In genomic region chr1:134381795-134382625, GRCm38 (mm10) we compare ENCODE assay signal across 8 mouse cellular contexts. TPM values are rescaled to one million over a fixed set of nuclear protein-coding genes. Genes with fewer than 3 reads are reported as not detected.
DNase-seq lines count a peak whose midpoint lies in the region; ATAC-seq and TF ChIP-seq lines count a peak whose summit lies in the region.

No protein-coding gene starts in this region.

- H3K4me3 ChIP-seq in layer of hippocampus, adult 2 months, result peak overlapping the region; percentile 27
- peak overlapping the region; percentile 35 for H3K4me3 ChIP-seq in hindbrain, embryonic 15.5 days
- H3K4me3 ChIP-seq in lung, embryonic 16.5 days (ENCODE audit: low read length), result peak overlapping the region; percentile 40
- H3K4me3 ChIP-seq in stomach, embryonic 14.5 days (ENCODE audit: low read depth, low read length), result peak overlapping the region; percentile 23

- no peaks in the 10 kb centered on the region for H3K36me3 ChIP-seq in hindbrain, embryonic 15.5 days
- H3K36me3 ChIP-seq in lung, embryonic 16.5 days (ENCODE audit: control insufficient read depth, insufficient read depth, low read length), result no peaks in the 10 kb centered on the region
- H3K36me3 ChIP-seq in stomach, embryonic 14.5 days (ENCODE audit: control insufficient read depth, insufficient read depth, low read length), result no peaks in the 10 kb centered on the region

- H3K9me3 ChIP-seq in hindbrain, embryonic 15.5 days, result no peaks in the 10 kb centered on the region
- H3K9me3 ChIP-seq in lung, embryonic 16.5 days (ENCODE audit: control insufficient read depth, low read length), result no peaks in the 10 kb centered on the region
- H3K9me3 ChIP-seq in stomach, embryonic 14.5 days (ENCODE audit: control insufficient read depth, low read depth, low read length), result no peaks in the 10 kb centered on the region

- no peaks in the 10 kb centered on the region for H3K27me3 ChIP-seq in hindbrain, embryonic 15.5 days
- no peaks in the 10 kb centered on the region for H3K27me3 ChIP-seq in lung, embryonic 16.5 days (ENCODE audit: control insufficient read depth, insufficient read depth, low read depth, low read length)
- H3K27me3 ChIP-seq in stomach, embryonic 14.5 days (ENCODE audit: control insufficient read depth, insufficient read depth, low read length), result no peaks in the 10 kb centered on the region

- WGBS in hindbrain, embryonic 15.5 days, result 14% methylated on average over 19 of the region's 19 CpGs
- 3% methylated on average over 19 of the region's 19 CpGs for WGBS in lung, embryonic 16.5 days
- WGBS in stomach, embryonic 14.5 days, result 2% methylated on average over 19 of the region's 19 CpGs

- TF ChIP-seq CTCF in layer of hippocampus, adult 2 months (conservative IDR thresholded peaks at IDR 0.05), result no peak

- 0 out of 2 replicates have a peak overlapping the region, but pooled peaks have one; percentile 20 for H3K9ac ChIP-seq in hindbrain, embryonic 15.5 days
- peak overlapping the region; percentile 42 for H3K9ac ChIP-seq in lung, embryonic 16.5 days (ENCODE audit: low read length)
- H3K9ac ChIP-seq in stomach, embryonic 14.5 days (replicated peaks; ENCODE audit: low read depth, low read length), result no peak overlapping the region

- H3K27ac ChIP-seq in layer of hippocampus, adult 2 months, result no peak overlapping the region
- no peak overlapping the region for H3K27ac ChIP-seq in hindbrain, embryonic 15.5 days (replicated peaks)
- no peak overlapping the region for H3K27ac ChIP-seq in lung, embryonic 16.5 days (ENCODE audit: low read length)
- H3K27ac ChIP-seq in stomach, embryonic 14.5 days (ENCODE audit: low read length), result no peak overlapping the region

- 0 out of 2 replicates have a peak, but pooled peaks cover 8% of the 10 kb centered on the region for H3K4me1 ChIP-seq in hindbrain, embryonic 15.5 days (replicated peaks)
- peaks cover 10% of the 10 kb centered on the region for H3K4me1 ChIP-seq in lung, embryonic 16.5 days (replicated peaks; ENCODE audit: control insufficient read depth, insufficient read depth, low read length)
- H3K4me1 ChIP-seq in stomach, embryonic 14.5 days (ENCODE audit: control insufficient read depth, insufficient read depth, low read length), result peaks cover 8% of the 10 kb centered on the region; the same call in 1 of the 2 replicates

- peak in 1 of 2 experiments; percentile 4 for DNase-seq in layer of hippocampus, adult 2 months (ENCODE audit: low spot score in 2 of 2)
- DNase-seq in layer of hippocampus, postnatal 25 days (ENCODE audit: extremely low spot score in 1 of 2, low spot score in 1 of 2), result no peak
- DNase-seq in layer of hippocampus, postnatal 10 days (ENCODE audit: low spot score in 2 of 2), result no peak

- ATAC-seq in erythroblast, adult 5-6 weeks (replicated peaks; ENCODE audit: low FRiP score, poor library complexity, severe bottlenecking), result 0 out of 2 replicates have a peak, but pooled peaks have one; percentile 29
- ATAC-seq in hindbrain, embryonic 15.5 days (ENCODE audit: low FRiP score, low read depth), result no peak
- no peak; the same call in 1 of the 2 replicates for ATAC-seq in lung, embryonic 16.5 days (ENCODE audit: low read depth)
- no peak for ATAC-seq in stomach, embryonic 14.5 days (ENCODE audit: insufficient number of reproducible peaks, insufficient read depth, low FRiP score, low read depth)
- ATAC-seq in granulocyte monocyte progenitor cell, adult 5-6 weeks (replicated peaks; ENCODE audit: poor library complexity, severe bottlenecking), result no peak

- H3K4me2 ChIP-seq in hindbrain, embryonic 15.5 days, result peak overlapping the region; percentile 59
- peak overlapping the region; percentile 60 for H3K4me2 ChIP-seq in lung, embryonic 16.5 days (ENCODE audit: low read depth, low read length)
- peak overlapping the region; percentile 49 for H3K4me2 ChIP-seq in stomach, embryonic 14.5 days (replicated peaks; ENCODE audit: low read depth, low read length)

RNA-seq across cellular contexts. Expression of gene 4933406M09Rik, which starts 3.7 kb away (rescaled TPM):
- not detected for total RNA-seq in layer of hippocampus, adult 2 months (2021)
- not detected for total RNA-seq in layer of hippocampus, postnatal 25 days (2021)
- not detected in 2 replicates for total RNA-seq in erythroblast, adult 5-6 weeks (2015; ENCODE audit: low replicate concordance)
- total RNA-seq in erythroblast, adult 5-6 weeks (2017; ENCODE audit: low replicate concordance), result not detected in 2 replicates
- not detected in 2 replicates for polyA plus RNA-seq in hindbrain, embryonic 15.5 days (2015; fragmentation: Nextera tagmentation; extraction: Ambion mirVana)
- not detected in 2 replicates for polyA plus RNA-seq in lung, embryonic 16.5 days (2015; fragmentation: Nextera tagmentation; extraction: Ambion mirVana)
- polyA plus RNA-seq in stomach, embryonic 14.5 days (2014; fragmentation: Nextera tagmentation; extraction: Ambion mirVana), result not detected in 2 replicates
- not detected for total RNA-seq in layer of hippocampus, postnatal 10 days (2021)
- total RNA-seq in granulocyte monocyte progenitor cell, adult 5-6 weeks (2014; fragmentation: Nextera tagmentation), result not detected in 2 replicates
- total RNA-seq in granulocyte monocyte progenitor cell, adult 5-6 weeks (2017), result not detected in 2 replicates

RNA-seq across cellular contexts. Expression of gene Tmem183a, which starts 20.2 kb away (rescaled TPM):
- 10 to 100 TPM; 73.5 to 76.7 TPM for total RNA-seq in layer of hippocampus, adult 2 months (2021)
- 10 to 100 TPM; 73.0 to 91.4 TPM for total RNA-seq in layer of hippocampus, postnatal 25 days (2021)
- total RNA-seq in erythroblast, adult 5-6 weeks (2015; ENCODE audit: low replicate concordance), result 38.2 and 40.5 TPM in 2 replicates
- 54.1 and 54.4 TPM in 2 replicates for total RNA-seq in erythroblast, adult 5-6 weeks (2017; ENCODE audit: low replicate concordance)
- 125 and 126 TPM in 2 replicates for polyA plus RNA-seq in hindbrain, embryonic 15.5 days (2015; fragmentation: Nextera tagmentation; extraction: Ambion mirVana)
- 77.6 and 80.7 TPM in 2 replicates for polyA plus RNA-seq in lung, embryonic 16.5 days (2015; fragmentation: Nextera tagmentation; extraction: Ambion mirVana)
- polyA plus RNA-seq in stomach, embryonic 14.5 days (2014; fragmentation: Nextera tagmentation; extraction: Ambion mirVana), result 93.0 and 101 TPM in 2 replicates
- total RNA-seq in layer of hippocampus, postnatal 10 days (2021), result 100 to 1,000 TPM in 1 of 2 experiments, 10 to 100 TPM in 1; 96.2 to 104 TPM
- total RNA-seq in granulocyte monocyte progenitor cell, adult 5-6 weeks (2014; fragmentation: Nextera tagmentation), result 31.8 and 34.3 TPM in 2 replicates
- total RNA-seq in granulocyte monocyte progenitor cell, adult 5-6 weeks (2017), result 53.6 and 115 TPM in 2 replicates

RNA-seq across cellular contexts. Expression of gene Cyb5r1, which starts 23.3 kb away (rescaled TPM):
- total RNA-seq in layer of hippocampus, adult 2 months (2021), result 10 to 100 TPM; 27.4 to 39.9 TPM
- total RNA-seq in layer of hippocampus, postnatal 25 days (2021), result 10 to 100 TPM; 28.7 to 33.2 TPM
- 31.8 and 39.6 TPM in 2 replicates for total RNA-seq in erythroblast, adult 5-6 weeks (2015; ENCODE audit: low replicate concordance)
- 26.8 and 53.9 TPM in 2 replicates for total RNA-seq in erythroblast, adult 5-6 weeks (2017; ENCODE audit: low replicate concordance)
- polyA plus RNA-seq in hindbrain, embryonic 15.5 days (2015; fragmentation: Nextera tagmentation; extraction: Ambion mirVana), result 14.6 and 16.5 TPM in 2 replicates
- polyA plus RNA-seq in lung, embryonic 16.5 days (2015; fragmentation: Nextera tagmentation; extraction: Ambion mirVana), result 42.5 and 43.9 TPM in 2 replicates
- polyA plus RNA-seq in stomach, embryonic 14.5 days (2014; fragmentation: Nextera tagmentation; extraction: Ambion mirVana), result 39.3 and 39.9 TPM in 2 replicates
- 10 to 100 TPM; 23.6 to 30.5 TPM for total RNA-seq in layer of hippocampus, postnatal 10 days (2021)
- total RNA-seq in granulocyte monocyte progenitor cell, adult 5-6 weeks (2014; fragmentation: Nextera tagmentation), result 51.2 and 63.3 TPM in 2 replicates
- total RNA-seq in granulocyte monocyte progenitor cell, adult 5-6 weeks (2017), result 26.0 and 34.6 TPM in 2 replicates

RNA-seq across cellular contexts. Expression of gene Adipor1, which starts 33.2 kb away (rescaled TPM):
- total RNA-seq in layer of hippocampus, adult 2 months (2021), result 10 to 100 TPM; 53.1 to 55.2 TPM
- 10 to 100 TPM; 58.7 to 61.1 TPM for total RNA-seq in layer of hippocampus, postnatal 25 days (2021)
- 432 and 436 TPM in 2 replicates for total RNA-seq in erythroblast, adult 5-6 weeks (2015; ENCODE audit: low replicate concordance)
- 440 and 446 TPM in 2 replicates for total RNA-seq in erythroblast, adult 5-6 weeks (2017; ENCODE audit: low replicate concordance)
- polyA plus RNA-seq in hindbrain, embryonic 15.5 days (2015; fragmentation: Nextera tagmentation; extraction: Ambion mirVana), result 83.1 and 86.8 TPM in 2 replicates
- polyA plus RNA-seq in lung, embryonic 16.5 days (2015; fragmentation: Nextera tagmentation; extraction: Ambion mirVana), result 95.5 and 97.4 TPM in 2 replicates
- polyA plus RNA-seq in stomach, embryonic 14.5 days (2014; fragmentation: Nextera tagmentation; extraction: Ambion mirVana), result 85.5 and 91.3 TPM in 2 replicates
- total RNA-seq in layer of hippocampus, postnatal 10 days (2021), result 10 to 100 TPM; 60.6 to 63.8 TPM
- total RNA-seq in granulocyte monocyte progenitor cell, adult 5-6 weeks (2014; fragmentation: Nextera tagmentation), result 62.4 and 63.0 TPM in 2 replicates
- total RNA-seq in granulocyte monocyte progenitor cell, adult 5-6 weeks (2017), result 52.7 and 53.3 TPM in 2 replicates

RNA-seq across cellular contexts. Expression of gene Ppfia4, which starts 49.3 kb away (rescaled TPM):
- 10 to 100 TPM; 71.9 to 79.7 TPM for total RNA-seq in layer of hippocampus, adult 2 months (2021)
- 10 to 100 TPM; 69.3 to 78.8 TPM for total RNA-seq in layer of hippocampus, postnatal 25 days (2021)
- 2.1 and 4.2 TPM in 2 replicates for total RNA-seq in erythroblast, adult 5-6 weeks (2015; ENCODE audit: low replicate concordance)
- 2.8 and 3.8 TPM in 2 replicates for total RNA-seq in erythroblast, adult 5-6 weeks (2017; ENCODE audit: low replicate concordance)
- polyA plus RNA-seq in hindbrain, embryonic 15.5 days (2015; fragmentation: Nextera tagmentation; extraction: Ambion mirVana), result 26.7 and 28.7 TPM in 2 replicates
- polyA plus RNA-seq in lung, embryonic 16.5 days (2015; fragmentation: Nextera tagmentation; extraction: Ambion mirVana), result 2.9 and 3.9 TPM in 2 replicates
- 4.8 and 5.7 TPM in 2 replicates for polyA plus RNA-seq in stomach, embryonic 14.5 days (2014; fragmentation: Nextera tagmentation; extraction: Ambion mirVana)
- 10 to 100 TPM; 84.9 to 97.0 TPM for total RNA-seq in layer of hippocampus, postnatal 10 days (2021)
- total RNA-seq in granulocyte monocyte progenitor cell, adult 5-6 weeks (2014; fragmentation: Nextera tagmentation), result 6.4 and 12.5 TPM in 2 replicates
- total RNA-seq in granulocyte monocyte progenitor cell, adult 5-6 weeks (2017), result 4.1 and 4.6 TPM in 2 replicates
